Mouse (Mus musculus): ENCODE data around the gene Gnb3. TPM values are rescaled to one million over a fixed set of nuclear protein-coding genes. Genes with fewer than 3 reads are reported as not detected.
A peak's percentile ranks its signal among the peaks of the same experiment; 100 is the strongest.
"Not testable (repeated sequence)": the region's sequence is repeated elsewhere in the genome, so short reads cannot be mapped to it uniquely, and the experiment has no call there.

Gnb3 gene
- polyA plus RNA-seq, 1 experiment from 2014 or later: 1.3 TPM

DNA sequence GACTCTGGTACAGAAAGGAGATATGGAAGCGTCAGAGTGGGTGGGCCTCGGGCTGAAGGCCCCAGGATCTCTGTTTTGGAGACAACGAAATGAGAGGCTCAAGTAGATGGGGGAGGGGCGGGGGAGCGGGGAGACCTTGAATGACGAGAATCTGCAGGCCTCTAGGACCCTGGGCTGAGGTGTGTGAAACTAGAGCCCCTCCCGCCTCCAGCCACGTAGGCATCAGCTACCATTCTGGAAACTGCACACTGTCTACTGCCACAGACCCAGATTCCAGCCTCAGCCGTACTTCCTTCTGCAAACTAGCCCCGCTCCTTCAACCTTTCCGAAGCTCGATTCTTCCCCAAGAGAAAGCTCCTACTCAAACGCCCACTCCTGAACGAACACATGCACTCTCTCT lies 16.2 kb upstream of the Gnb3 start:
- peak overlapping the region; percentile 99 for H3K9ac ChIP-seq
- no peaks in the 10 kb centered on the region for H3K9me3 ChIP-seq
- 3% methylated on average over 14 of the region's 14 CpGs for WGBS
- 0 out of 2 replicates have a peak, but pooled peaks cover 6% of the 10 kb centered on the region for H3K27me3 ChIP-seq
- ATAC-seq (ENCODE audit: low FRiP score, low read depth): peak; percentile 74
- H3K36me3 ChIP-seq: peaks cover 40% of the 10 kb centered on the region
- peak overlapping the region; percentile 69 for H3K4me2 ChIP-seq (replicated peaks)
- peaks cover 39% of the 10 kb centered on the region for H3K4me1 ChIP-seq
- H3K4me3 ChIP-seq: peak overlapping the region; percentile 87
- H3K27ac ChIP-seq: peak overlapping the region; percentile 100

DNA sequence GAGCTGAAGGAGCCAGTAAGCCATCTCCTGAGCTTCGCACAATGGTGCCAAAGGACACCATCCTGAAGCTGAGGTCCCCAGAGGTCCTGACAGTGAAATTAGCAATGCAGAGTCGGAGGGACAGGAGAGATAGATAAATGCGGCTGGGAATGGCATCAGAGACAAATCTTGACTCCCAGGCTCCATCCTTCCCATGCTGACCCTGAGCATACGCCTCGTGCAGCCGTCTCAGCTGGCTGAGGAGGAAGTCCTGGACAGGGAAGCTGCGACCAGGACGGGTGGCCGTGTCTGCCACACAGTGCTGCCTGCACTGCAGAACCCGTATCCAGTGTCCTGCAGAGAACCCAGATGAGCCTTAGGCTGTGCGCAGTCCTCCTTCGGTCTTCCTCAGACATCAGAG lies 14.6 kb upstream of the Gnb3 start:
- Histone ChIP-seq H3K27ac (peak overlapping the region; percentile 28; the same call in 1 of the 2 replicates), H3K4me3 (no peak overlapping the region), H3K9me3 (no peaks in the 10 kb centered on the region), H3K36me3 (peaks cover 52% of the 10 kb centered on the region), H3K27me3 (0 out of 2 replicates have a peak, but pooled peaks cover 3% of the 10 kb centered on the region), H3K4me2 (replicated peaks) (no peak overlapping the region), H3K4me1 (peaks cover 28% of the 10 kb centered on the region), H3K9ac (no peak overlapping the region)
- WGBS: 68% methylated on average over 12 of the region's 12 CpGs
- no peak for ATAC-seq (ENCODE audit: low FRiP score, low read depth)

DNA sequence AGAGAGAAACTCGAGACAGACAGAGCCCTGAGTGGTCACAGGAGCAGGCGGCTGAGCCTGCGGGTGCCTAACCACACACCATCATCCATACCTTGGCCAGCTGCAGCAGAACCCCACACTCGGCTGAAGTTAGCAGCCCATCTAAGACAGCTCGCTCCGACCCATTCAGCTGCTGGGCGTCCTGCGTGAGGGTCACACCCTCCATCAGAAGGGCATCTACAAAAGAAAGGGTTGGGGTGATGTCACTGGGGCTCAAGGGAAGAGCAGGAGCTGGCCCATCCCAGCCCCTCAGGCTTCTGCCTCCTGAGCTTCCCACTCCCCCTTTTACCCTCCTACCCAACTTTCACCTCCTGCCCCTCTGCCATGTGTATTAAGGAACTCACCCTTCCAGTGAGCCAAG lies 10.5 kb upstream of the Gnb3 start:
- Histone ChIP-seq H3K27me3 (no peaks in the 10 kb centered on the region), H3K9me3 (no peaks in the 10 kb centered on the region), H3K36me3 (peaks cover 73% of the 10 kb centered on the region), H3K4me2 (replicated peaks) (no peak overlapping the region), H3K27ac (no peak overlapping the region), H3K9ac (no peak overlapping the region), H3K4me3 (no peak overlapping the region), H3K4me1 (peaks cover 2% of the 10 kb centered on the region)
- ATAC-seq (ENCODE audit: low FRiP score, low read depth): no peak
- WGBS: 46% methylated on average over 8 of the region's 8 CpGs

DNA sequence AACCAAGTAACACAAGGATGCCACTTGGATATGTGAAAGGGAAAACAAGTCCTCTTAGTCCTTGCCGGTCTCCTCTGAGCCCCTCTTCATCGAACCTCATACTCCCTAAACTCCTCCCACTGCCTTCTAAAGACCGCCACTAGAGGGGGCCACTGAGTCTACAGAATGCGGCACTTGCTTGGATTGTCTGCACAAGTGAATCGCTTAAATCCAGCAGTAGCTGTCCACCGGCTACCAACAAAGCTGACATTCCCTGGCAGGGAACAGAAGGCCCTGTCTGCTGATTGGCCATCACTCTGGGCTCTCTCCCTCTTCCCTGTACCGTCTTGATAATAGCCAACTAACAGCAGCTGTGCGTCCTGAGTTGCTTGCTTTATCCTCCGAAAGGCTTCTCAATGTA lies 7.2 kb upstream of the Gnb3 start:
- peak; percentile 85 for ATAC-seq (ENCODE audit: low FRiP score, low read depth)
- H3K36me3 ChIP-seq: peaks cover 74% of the 10 kb centered on the region

DNA sequence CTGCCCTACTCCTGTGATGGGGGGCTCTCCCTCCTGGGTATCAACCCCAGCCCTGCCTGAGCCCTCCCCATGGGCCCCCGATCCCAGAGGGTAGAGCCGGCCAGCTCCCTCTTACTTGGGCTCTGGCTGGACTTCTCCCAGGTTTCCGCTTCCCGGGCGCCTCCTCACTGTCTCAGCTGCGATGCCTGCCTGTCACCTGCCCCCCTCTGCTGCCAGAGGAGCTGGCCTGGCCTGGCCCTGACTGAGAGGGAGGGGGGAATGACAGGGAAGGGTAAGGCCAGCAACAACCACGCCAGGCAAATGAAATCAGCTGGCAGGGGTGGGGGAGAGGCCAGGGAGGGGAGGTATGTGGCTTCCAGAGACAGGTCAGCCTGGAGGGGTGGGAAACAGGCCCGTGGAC lies 270 bp downstream of the Gnb3 start:
- no peak overlapping the region for H3K4me3 ChIP-seq
- H3K27ac ChIP-seq: no peak overlapping the region
- 8% methylated on average over 8 of the region's 8 CpGs for WGBS
- no peaks in the 10 kb centered on the region for H3K27me3 ChIP-seq
- H3K9ac ChIP-seq: peak overlapping the region; percentile 50; the same call in 1 of the 2 replicates
- no peaks in the 10 kb centered on the region for H3K9me3 ChIP-seq
- peaks cover 34% of the 10 kb centered on the region for H3K4me1 ChIP-seq
- H3K36me3 ChIP-seq: peaks cover 40% of the 10 kb centered on the region
- H3K4me2 ChIP-seq (replicated peaks): 0 out of 2 replicates have a peak overlapping the region, but pooled peaks have one; percentile 19
- ATAC-seq (ENCODE audit: low FRiP score, low read depth): peak; percentile 15

More for the DNA sequence above, 7.2 kb upstream of the Gnb3 start:
- no peak overlapping the region for H3K4me2 ChIP-seq (replicated peaks)
- H3K9me3 ChIP-seq: no peaks in the 10 kb centered on the region
- H3K4me1 ChIP-seq: no peaks in the 10 kb centered on the region
- H3K27ac ChIP-seq: no peak overlapping the region
- H3K27me3 ChIP-seq: no peaks in the 10 kb centered on the region
- WGBS: 15% methylated on average over 9 of the region's 9 CpGs
- H3K4me3 ChIP-seq: no peak overlapping the region
- no peak overlapping the region for H3K9ac ChIP-seq

DNA sequence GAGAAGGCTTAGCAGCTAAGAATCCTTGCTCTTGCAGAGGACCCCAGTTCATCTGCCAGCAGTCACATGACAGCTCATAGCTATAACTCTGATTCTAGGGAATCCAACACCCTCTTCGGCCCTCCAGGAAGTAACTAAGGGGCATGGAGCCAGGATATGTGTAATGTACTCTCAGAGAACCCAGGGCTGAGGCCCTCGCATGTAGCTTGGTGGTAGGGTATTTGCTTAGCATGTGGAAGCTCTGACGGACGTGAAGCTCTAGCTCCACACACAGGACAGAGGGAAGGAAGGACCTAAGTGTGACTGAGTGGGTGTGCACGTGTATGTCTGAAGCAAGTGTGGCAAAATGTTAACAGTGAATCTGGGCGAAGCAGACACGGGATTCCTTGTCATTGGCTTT lies 3.7 kb downstream of the Gnb3 start:
- Histone ChIP-seq H3K4me3 (no peak overlapping the region), H3K9me3 (no peaks in the 10 kb centered on the region), H3K4me1 (peaks cover 44% of the 10 kb centered on the region), H3K27ac (no peak overlapping the region), H3K4me2 (replicated peaks) (no peak overlapping the region), H3K36me3 (peaks cover 40% of the 10 kb centered on the region), H3K27me3 (no peaks in the 10 kb centered on the region), H3K9ac (peak overlapping the region; percentile 39; the same call in 1 of the 2 replicates)
- 76% methylated on average over 7 of the region's 7 CpGs for WGBS
- no peak for ATAC-seq (ENCODE audit: low FRiP score, low read depth)

DNA sequence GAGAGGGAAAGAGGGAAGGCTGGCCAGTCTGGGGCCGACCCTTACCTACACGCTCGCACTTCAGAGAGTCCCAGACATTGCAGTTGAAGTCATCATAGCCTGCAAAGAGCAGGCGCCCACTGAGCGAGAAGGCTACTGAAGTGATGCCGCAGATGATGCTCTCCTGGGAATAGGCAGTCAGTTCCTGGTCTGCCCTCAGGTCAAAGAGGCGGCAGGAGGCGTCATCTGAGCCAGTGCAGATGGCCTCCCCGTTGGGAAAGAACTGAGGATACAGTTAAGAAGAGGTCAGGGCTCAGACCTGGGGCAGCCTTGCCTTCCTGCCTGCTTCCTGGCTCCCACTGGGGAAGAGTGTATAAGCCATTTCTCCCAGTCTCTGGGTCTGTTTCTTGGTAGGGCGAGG lies 4.5 kb downstream of the Gnb3 start:
- peak overlapping the region; percentile 39 for H3K9ac ChIP-seq

DNA sequence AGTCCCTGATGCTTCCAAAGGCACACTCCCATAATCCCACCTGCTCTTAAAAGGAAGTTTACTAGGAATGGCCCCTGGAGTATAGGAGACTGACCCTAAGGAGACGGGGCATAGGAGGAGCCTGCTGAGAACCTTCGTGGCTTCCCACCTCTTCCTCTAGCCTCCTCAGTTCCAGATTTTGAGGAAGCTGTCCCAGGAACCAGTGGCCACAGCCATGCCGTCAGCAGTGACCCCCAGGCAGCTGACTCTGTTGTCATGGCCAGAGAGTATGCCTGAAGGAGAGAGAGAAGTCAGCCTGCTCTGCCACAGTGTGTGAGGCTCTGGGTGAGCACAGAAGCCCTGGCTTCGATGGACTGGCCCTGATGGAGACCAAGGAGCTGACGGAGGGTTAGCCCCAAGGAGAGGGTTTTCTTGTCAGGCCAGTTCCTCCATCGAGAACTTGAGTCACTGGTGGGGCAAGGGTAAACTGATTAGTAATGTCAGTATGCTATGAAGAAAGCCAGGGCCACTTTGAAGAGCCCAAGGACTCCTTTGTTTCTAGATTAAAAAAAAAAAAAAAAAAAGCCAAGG lies 5.5 kb downstream of the Gnb3 start:
- WGBS: 81% methylated on average over 6 of the region's 6 CpGs
- peaks cover 48% of the 10 kb centered on the region for H3K4me1 ChIP-seq
- H3K9me3 ChIP-seq: no peaks in the 10 kb centered on the region
- H3K27me3 ChIP-seq: no peaks in the 10 kb centered on the region
- H3K4me3 ChIP-seq: no peak overlapping the region
- H3K4me2 ChIP-seq (replicated peaks): no peak overlapping the region
- no peak overlapping the region for H3K27ac ChIP-seq
- no peak for ATAC-seq (ENCODE audit: low FRiP score, low read depth)
- H3K9ac ChIP-seq: no peak overlapping the region
- H3K36me3 ChIP-seq: peaks cover 31% of the 10 kb centered on the region

More for the DNA sequence above, 4.5 kb downstream of the Gnb3 start:
- Histone ChIP-seq H3K36me3 (peaks cover 32% of the 10 kb centered on the region), H3K4me1 (peaks cover 52% of the 10 kb centered on the region), H3K4me3 (no peak overlapping the region), H3K27me3 (no peaks in the 10 kb centered on the region), H3K27ac (no peak overlapping the region), H3K4me2 (replicated peaks) (no peak overlapping the region), H3K9me3 (no peaks in the 10 kb centered on the region)
- no peak for ATAC-seq (ENCODE audit: low FRiP score, low read depth)
- WGBS: 34% methylated on average over 10 of the region's 10 CpGs

DNA sequence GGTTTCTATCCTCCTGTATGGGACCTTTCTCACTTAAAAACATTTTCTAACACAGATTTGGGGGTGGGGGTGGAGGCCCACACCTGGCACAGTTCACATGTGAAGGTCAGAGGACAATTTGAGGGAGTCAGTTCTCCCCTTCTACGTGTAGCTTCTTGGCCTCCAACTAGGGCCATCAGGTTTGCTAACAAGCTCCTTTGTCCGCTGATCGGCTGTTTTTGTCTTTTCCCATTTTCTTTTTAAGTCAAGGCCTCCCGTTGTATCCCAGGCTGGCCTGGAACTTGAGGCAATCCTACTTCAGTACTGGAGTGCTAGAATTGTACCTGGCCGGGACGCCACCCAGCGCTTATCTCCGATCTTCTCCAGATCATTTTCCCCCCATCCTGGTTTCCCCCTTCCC lies 8.4 kb downstream of the Gnb3 start:
- Histone ChIP-seq H3K4me3 (peak overlapping the region; percentile 71; the same call in 1 of the 2 replicates), H3K36me3 (peaks cover 31% of the 10 kb centered on the region), H3K9me3 (no peaks in the 10 kb centered on the region), H3K9ac (peak overlapping the region; percentile 43), H3K27ac (no peak overlapping the region), H3K27me3 (no peaks in the 10 kb centered on the region), H3K4me2 (replicated peaks) (peak overlapping the region; percentile 95), H3K4me1 (peaks cover 46% of the 10 kb centered on the region)
- 93% methylated on average over 8 of the region's 8 CpGs for WGBS
- ATAC-seq (ENCODE audit: low FRiP score, low read depth): no peak

DNA sequence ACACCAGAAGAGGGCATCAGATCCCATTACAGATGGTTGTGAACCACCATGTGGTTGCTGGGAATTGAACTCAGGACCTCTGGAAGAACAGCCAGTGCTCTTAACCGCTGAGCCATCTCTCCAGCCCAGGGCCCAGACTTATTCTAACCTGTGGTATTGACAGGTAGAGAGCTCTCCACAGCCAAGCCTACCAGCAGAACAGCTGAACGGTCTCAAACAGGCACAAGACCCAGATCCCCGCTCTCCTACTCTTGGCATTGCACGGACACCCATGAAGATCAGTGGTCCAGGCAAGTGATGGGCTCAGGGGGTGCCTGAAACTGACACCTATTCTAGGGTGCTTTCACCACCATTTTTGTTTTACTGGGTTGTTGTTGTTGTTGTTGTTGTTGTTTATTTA lies 8.9 kb downstream of the Gnb3 start:
- peaks cover 42% of the 10 kb centered on the region for H3K4me1 ChIP-seq
- H3K9ac ChIP-seq: peak overlapping the region; percentile 80
- 94% methylated on average over 4 of the region's 4 CpGs for WGBS
- peak overlapping the region; percentile 71 for H3K4me3 ChIP-seq
- H3K27me3 ChIP-seq; H3K9me3 ChIP-seq; H3K27ac ChIP-seq; ATAC-seq (ENCODE audit: low FRiP score, low read depth): not testable (repeated sequence)
- peak overlapping the region; percentile 95 for H3K4me2 ChIP-seq (replicated peaks)
- H3K36me3 ChIP-seq: peaks cover 33% of the 10 kb centered on the region

DNA sequence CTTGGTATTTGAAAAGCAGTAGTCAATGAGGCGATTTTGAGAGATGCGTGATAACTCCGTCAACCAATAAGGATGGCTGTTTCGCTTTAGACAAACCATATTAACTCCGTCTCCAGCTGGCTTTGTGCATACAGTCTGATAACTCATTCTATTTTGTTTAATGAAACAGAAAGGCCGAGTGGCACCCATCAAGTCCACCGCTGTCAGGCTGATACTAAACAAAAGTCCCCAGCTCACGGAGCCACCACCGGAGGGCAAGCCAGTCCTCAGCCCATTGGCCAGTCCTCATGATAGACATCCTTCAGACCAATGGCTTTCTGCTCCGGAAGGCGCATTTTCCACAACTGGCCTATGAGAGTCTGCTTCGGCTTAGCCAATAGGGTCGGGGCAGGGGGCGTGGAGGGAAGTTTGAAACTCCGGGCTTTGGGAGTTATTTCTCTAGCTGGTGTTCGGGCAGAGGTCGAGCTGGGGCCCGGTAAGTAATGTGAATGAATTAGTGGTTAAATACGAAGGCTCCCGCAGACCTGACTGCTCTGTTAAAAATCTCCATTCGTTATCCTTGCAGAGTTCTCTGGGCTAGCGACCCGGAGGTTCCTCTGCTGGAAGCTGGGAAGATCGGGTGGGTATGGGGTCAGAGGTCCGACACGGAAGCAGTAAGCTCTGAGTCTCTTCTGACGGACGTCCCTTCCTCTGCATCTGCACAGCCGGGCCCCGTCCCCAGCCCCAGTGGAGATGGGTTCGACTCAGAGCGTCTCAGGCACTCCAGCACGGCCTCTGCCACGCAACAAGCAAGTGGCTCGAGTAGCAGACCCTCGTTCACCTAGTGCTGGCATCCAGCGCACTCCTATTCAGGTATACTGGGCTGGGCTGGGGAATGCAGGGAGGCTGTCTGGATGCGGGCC lies 10.0 kb downstream of the Gnb3 start:
- under 1% methylated on average over 38 of the region's 38 CpGs for WGBS
- H3K4me1 ChIP-seq: peaks cover 33% of the 10 kb centered on the region
- H3K27ac ChIP-seq: peak overlapping the region; percentile 91
- peaks cover 44% of the 10 kb centered on the region for H3K36me3 ChIP-seq
- H3K9me3 ChIP-seq: no peaks in the 10 kb centered on the region
- ATAC-seq (ENCODE audit: low FRiP score, low read depth): peak; percentile 84
- H3K4me2 ChIP-seq (replicated peaks): peak overlapping the region; percentile 95
- peak overlapping the region; percentile 71 for H3K4me3 ChIP-seq
- H3K9ac ChIP-seq: peak overlapping the region; percentile 80
- no peaks in the 10 kb centered on the region for H3K27me3 ChIP-seq

All from limb, embryonic 13.5 days (tissue).